Mouse (Mus musculus) myocyte (in vitro differentiated cells): ENCODE results near the gene Gm42372. TPM values are rescaled to one million over a fixed set of nuclear protein-coding genes. Genes with fewer than 3 reads are reported as not detected.

Source experiments
- H3K27me3 ChIP-seq: one replicate; pipeline ENCODE4 v1.6.1; 2011; ENCODE audit not compliant: control insufficient read depth, insufficient read depth, insufficient read length
- H3K36me3 ChIP-seq: one replicate; pipeline ENCODE4 v1.6.1; 2011; ENCODE audit not compliant: control insufficient read depth, insufficient read depth
- H3K4me2 ChIP-seq: one replicate; pipeline ENCODE4 v1.6.1; 2011; ENCODE audit warnings: low read depth, control low read depth
- H3K4me3 ChIP-seq: one replicate; pipeline ENCODE4 v1.5.1; 2011; ENCODE audit warnings: mild to moderate bottlenecking, control low read depth, moderate library complexity
- H3K79me2 ChIP-seq: one replicate; pipeline ENCODE4 v1.6.1; 2011; ENCODE audit not compliant: control insufficient read depth, insufficient read depth
- H3ac ChIP-seq: one replicate; pipeline ENCODE4 v1.6.1; 2011; ENCODE audit not compliant: control insufficient read depth, insufficient read length
- CEBPB ChIP-seq: IDR thresholded peaks from 2 replicates; pipeline ENCODE4 v1.6.1; 2011; ENCODE audit warnings: mild to moderate bottlenecking, moderate library complexity; ENCODE audit not compliant: poor library complexity, insufficient read depth, severe bottlenecking
- E2F4 ChIP-seq: IDR thresholded peaks from one replicate; pipeline ENCODE4 v1.6.1; 2011; ENCODE audit warnings: mild to moderate bottlenecking, control low read depth, moderate library complexity; ENCODE audit not compliant: insufficient read depth
- MAX ChIP-seq: IDR thresholded peaks from one replicate; pipeline ENCODE4 v1.6.1; 2011; ENCODE audit warnings: low read depth, mild to moderate bottlenecking, control low read depth
- MYOD1 ChIP-seq, 3 experiments: IDR thresholded peaks; one replicate each; pipeline ENCODE4 v1.6.1; 2011; ENCODE audit warnings: control low read depth in 2 of 3, low read depth in 2 of 3, mild to moderate bottlenecking in 2 of 3, moderate library complexity in 1 of 3; ENCODE audit not compliant: insufficient read length in 2 of 3, control insufficient read depth in 1 of 3
- MYOG ChIP-seq, 3 experiments: IDR thresholded peaks; one replicate each; pipeline ENCODE4 v1.6.1; 2011; ENCODE audit warnings: control low read depth in 2 of 3, low read depth in 2 of 3, mild to moderate bottlenecking in 2 of 3; ENCODE audit not compliant: insufficient read length in 2 of 3, control insufficient read depth in 1 of 3, insufficient read depth in 1 of 3
- POLR2A ChIP-seq: IDR thresholded peaks from one replicate; pipeline ENCODE4 v1.6.1; 2011; ENCODE audit warnings: low read depth, mild to moderate bottlenecking, control low read depth, moderate library complexity; ENCODE audit not compliant: insufficient read length
- POLR2AphosphoS2 ChIP-seq: IDR thresholded peaks from one replicate; pipeline ENCODE4 v1.6.1; 2011; ENCODE audit warnings: low read depth, control low read depth; ENCODE audit not compliant: insufficient read length
- REST ChIP-seq: IDR thresholded peaks from one replicate; pipeline ENCODE4 v1.6.1; 2011; ENCODE audit warnings: mild to moderate bottlenecking, control low read depth, moderate library complexity; ENCODE audit not compliant: insufficient read depth, insufficient read length
- SRF ChIP-seq: IDR thresholded peaks from one replicate; pipeline ENCODE4 v1.6.1; 2011; ENCODE audit warnings: low read depth; ENCODE audit not compliant: control insufficient read depth, insufficient read length
- TCF12 ChIP-seq: IDR thresholded peaks from one replicate; pipeline ENCODE4 v1.6.1; 2011; ENCODE audit warnings: mild to moderate bottlenecking, control low read depth; ENCODE audit not compliant: poor library complexity, insufficient read depth, severe bottlenecking
- TCF3 ChIP-seq: IDR thresholded peaks from one replicate; pipeline ENCODE4 v1.6.1; 2011; ENCODE audit warnings: low read depth, control low read depth; ENCODE audit not compliant: insufficient read length
- USF1 ChIP-seq: IDR thresholded peaks from one replicate; pipeline ENCODE4 v1.6.1; 2011; ENCODE audit warnings: low read depth, mild to moderate bottlenecking, control low read depth, moderate library complexity
- polyA plus RNA-seq: library from polyadenylated mRNA; unstranded; fragments of >200 nt; fragmentation: generic; extraction: Trizol; gene quantifications from one replicate; pipeline ENCODE4 v1.2.1, GENCODE M21; 2012; ENCODE audit warnings: missing spikeins

Gm42372 gene
- polyA plus RNA-seq, 1 experiment, result not detected

GRCm38 (mm10) chr7:16944061-16944807 lies 38.7 kb upstream of the Gm42372 start, which contains the start of gene Pnmal2:
TSS of gene Pnmal2 (plus strand) at chr7:16944682.
- H3K4me3 ChIP-seq, result peak within 1 kb of the TSS; percentile 44
- no peaks in the 10 kb centered on the region for H3K36me3 ChIP-seq
- H3K27me3 ChIP-seq, result no peaks in the 10 kb centered on the region
- TF ChIP-seq SRF (no peak), POLR2AphosphoS2 (peak; percentile 89), TCF3 (no peak), MYOG (IDR thresholded peaks at IDR 0.05; ENCODE audit: control insufficient read depth in 1 of 3, insufficient read depth in 1 of 3, insufficient read length in 2 of 3, low read depth in 2 of 3) (peak in 2 of 3 experiments; percentile 74 to 87), POLR2A (peak; percentile 91), TCF12 (no peak), E2F4 (no peak), REST (no peak), MYOD1 (IDR thresholded peaks at IDR 0.05; ENCODE audit: control insufficient read depth in 1 of 3, insufficient read length in 2 of 3, low read depth in 2 of 3) (peak in 2 of 3 experiments; percentile 76 to 79), USF1 (no peak), MAX (no peak), CEBPB (no peak)
- peak within 1 kb of the TSS; percentile 84 for H3ac ChIP-seq
- peak within 1 kb of the TSS; percentile 60 for H3K4me2 ChIP-seq
- H3K79me2 ChIP-seq, result peaks cover 5% of the 10 kb centered on the region

- Histone ChIP-seq H3K79me2 (peaks cover 5% of the 10 kb centered on the region), H3K4me3 (peak overlapping the region; percentile 44), H3ac (peak overlapping the region; percentile 84), H3K36me3 (no peaks in the 10 kb centered on the region), H3K27me3 (no peaks in the 10 kb centered on the region), H3K4me2 (peak overlapping the region; percentile 60)
- TF ChIP-seq POLR2A (no peak), CEBPB (no peak)
Observed at GRCm38 (mm10) chr7:16944808-16945315, 38.0 kb upstream of the Gm42372 start.

GRCm38 (mm10) chr7:16945419-16945818 lies 37.5 kb upstream of the Gm42372 start:
- H3K27me3 ChIP-seq, result no peaks in the 10 kb centered on the region

GRCm38 (mm10) chr7:16946441-16947348 lies 36.2 kb upstream of the Gm42372 start:
- Histone ChIP-seq H3K79me2 (peaks cover 5% of the 10 kb centered on the region), H3K27me3 (no peaks in the 10 kb centered on the region), H3K4me3 (peak overlapping the region; percentile 20)

More at GRCm38 (mm10) chr7:16945419-16945818, 37.5 kb upstream of the Gm42372 start:
- H3K4me3 ChIP-seq, result peak overlapping the region; percentile 44
- peaks cover 5% of the 10 kb centered on the region for H3K79me2 ChIP-seq
- no peak overlapping the region for H3ac ChIP-seq
- no peak for TF ChIP-seq E2F4
- TF ChIP-seq TCF3, result no peak
- TF ChIP-seq MYOG (IDR thresholded peaks at IDR 0.05; ENCODE audit: control insufficient read depth in 1 of 3, insufficient read depth in 1 of 3, insufficient read length in 2 of 3, low read depth in 2 of 3), result no peak
- TF ChIP-seq USF1, result no peak
- no peak for TF ChIP-seq TCF12
- no peak for TF ChIP-seq REST
- no peak for TF ChIP-seq POLR2AphosphoS2
- TF ChIP-seq CEBPB, result no peak
- peak overlapping the region; percentile 60 for H3K4me2 ChIP-seq
- no peaks in the 10 kb centered on the region for H3K36me3 ChIP-seq

More at GRCm38 (mm10) chr7:16946441-16947348, 36.2 kb upstream of the Gm42372 start:
- Histone ChIP-seq H3K36me3 (no peaks in the 10 kb centered on the region), H3ac (peak overlapping the region; percentile 25), H3K4me2 (peak overlapping the region; percentile 84)
- TF ChIP-seq SRF, result no peak
- no peak for TF ChIP-seq MAX
- no peak for TF ChIP-seq CEBPB
- no peak for TF ChIP-seq TCF12
- TF ChIP-seq TCF3, result no peak
- TF ChIP-seq MYOD1 (IDR thresholded peaks at IDR 0.05; ENCODE audit: control insufficient read depth in 1 of 3, insufficient read length in 2 of 3, low read depth in 2 of 3), result no peak
- TF ChIP-seq POLR2A, result peak; percentile 32
- TF ChIP-seq MYOG (IDR thresholded peaks at IDR 0.05; ENCODE audit: control insufficient read depth in 1 of 3, insufficient read depth in 1 of 3, insufficient read length in 2 of 3, low read depth in 2 of 3), result peak in 1 of 3 experiments; percentile 26
